Mouse (Mus musculus): Measurements from ENCODE around the gene Dot1l. TPM values are rescaled to one million over a fixed set of nuclear protein-coding genes. Genes with fewer than 3 reads are reported as not detected.

Dot1l gene
- 25.7 and 30.9 TPM in 2 replicates for polyA plus RNA-seq (2016; fragmentation: Nextera tagmentation; extraction: Ambion mirVana)

DNA sequence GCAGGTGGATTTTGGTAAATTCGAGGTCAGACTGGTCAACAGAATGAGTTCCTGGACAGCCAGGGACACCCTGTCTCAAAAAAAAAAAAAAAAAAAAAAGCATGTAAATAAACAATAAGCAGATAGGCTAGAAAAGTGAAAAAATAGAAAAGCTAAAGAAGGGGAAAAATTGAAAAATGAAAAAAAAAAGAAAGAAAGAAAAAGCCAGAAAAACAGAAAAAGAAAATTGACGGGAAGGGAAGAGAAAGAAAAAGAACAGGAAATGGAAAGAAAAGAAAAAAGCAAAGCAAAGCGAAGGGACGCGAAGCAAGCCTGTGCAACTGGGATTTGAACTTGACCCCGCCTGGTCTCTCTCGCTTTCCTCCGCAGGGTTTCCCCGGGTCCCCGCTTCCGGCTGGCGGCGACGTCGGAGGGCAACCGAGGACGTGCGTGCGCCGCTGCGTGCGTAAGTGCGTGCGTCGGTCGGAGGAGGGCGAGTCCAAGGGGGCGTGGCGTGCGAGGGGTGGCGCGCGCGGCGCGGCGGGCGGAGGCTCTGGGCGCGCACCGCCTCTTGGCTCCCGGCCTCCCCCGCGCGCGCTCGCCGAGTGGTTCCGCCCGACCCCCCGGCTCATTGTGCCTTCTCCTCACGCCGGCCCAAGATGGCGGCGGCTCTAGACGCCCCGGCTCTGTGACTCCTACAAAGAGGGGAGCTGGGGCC, at the start of gene Dot1l:
TSS of gene Dot1l (plus strand) at position 613 of the 697 bp plus-strand sequence.
- H3K4me1 ChIP-seq (replicated peaks), result peaks cover 68% of the 10 kb centered on the region
- H3K27me3 ChIP-seq (replicated peaks), result no peaks in the 10 kb centered on the region
- peak within 1 kb of the TSS; percentile 98 for H3K9ac ChIP-seq
- peak; percentile 90 for ATAC-seq (ENCODE audit: insufficient number of reproducible peaks, low FRiP score)
- peak within 1 kb of the TSS; percentile 95 for H3K4me3 ChIP-seq
- H3K9me3 ChIP-seq (replicated peaks), result no peaks in the 10 kb centered on the region
- H3K36me3 ChIP-seq, result no peaks in the 10 kb centered on the region
- peak within 1 kb of the TSS; percentile 83 for H3K27ac ChIP-seq (ENCODE audit: poor library complexity, severe bottlenecking)
- H3K4me2 ChIP-seq, result peak within 1 kb of the TSS; percentile 93
- under 1% methylated on average over 55 of the region's 57 CpGs for WGBS

GRCm38 (mm10) chr10:80705479-80705878, 49.5 kb upstream of the Dot1l start:
- Histone ChIP-seq H3K4me2 (no peak overlapping the region), H3K9ac (no peak overlapping the region), H3K4me3 (no peak overlapping the region), H3K36me3 (peaks cover 51% of the 10 kb centered on the region), H3K27ac (ENCODE audit: poor library complexity, severe bottlenecking) (no peak overlapping the region), H3K27me3 (replicated peaks) (no peaks in the 10 kb centered on the region), H3K4me1 (replicated peaks) (peaks cover 44% of the 10 kb centered on the region), H3K9me3 (replicated peaks) (no peaks in the 10 kb centered on the region)
- no peak for ATAC-seq (ENCODE audit: insufficient number of reproducible peaks, low FRiP score)
- 71% methylated on average over 3 of the region's 3 CpGs for WGBS

DNA sequence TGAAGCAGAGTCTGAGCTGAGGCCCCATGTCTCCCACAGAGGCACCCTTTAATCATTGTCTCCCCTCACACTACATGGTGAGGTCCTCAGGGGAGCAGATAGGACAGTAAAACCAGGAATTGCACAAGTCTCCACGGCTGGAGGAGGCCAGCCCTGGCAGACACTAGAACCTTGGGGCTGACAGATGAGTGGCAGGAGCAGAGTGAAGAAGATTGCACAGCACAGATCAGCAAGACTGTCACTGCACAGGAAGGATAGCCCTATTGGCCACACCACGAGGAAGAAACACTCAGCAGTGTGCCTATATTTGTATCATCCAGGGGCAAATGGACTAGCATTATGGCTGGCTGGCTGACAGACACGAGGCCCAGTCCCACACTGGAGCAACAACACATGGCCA, 44.2 kb upstream of the Dot1l start:
- Histone ChIP-seq H3K4me1 (replicated peaks) (peaks cover 8% of the 10 kb centered on the region), H3K4me3 (no peak overlapping the region), H3K9ac (no peak overlapping the region), H3K27me3 (replicated peaks) (no peaks in the 10 kb centered on the region), H3K27ac (ENCODE audit: poor library complexity, severe bottlenecking) (no peak overlapping the region), H3K9me3 (replicated peaks) (no peaks in the 10 kb centered on the region), H3K36me3 (peaks cover 99% of the 10 kb centered on the region), H3K4me2 (no peak overlapping the region)
- no peak for ATAC-seq (ENCODE audit: insufficient number of reproducible peaks, low FRiP score)
- WGBS, result 81% methylated on average over 3 of the region's 3 CpGs

GRCm38 (mm10) chr10:80717281-80717680, 37.7 kb upstream of the Dot1l start:
- no peak for ATAC-seq (ENCODE audit: insufficient number of reproducible peaks, low FRiP score)
- no peaks in the 10 kb centered on the region for H3K4me1 ChIP-seq (replicated peaks)
- H3K27me3 ChIP-seq (replicated peaks), result no peaks in the 10 kb centered on the region
- H3K27ac ChIP-seq (ENCODE audit: poor library complexity, severe bottlenecking), result no peak overlapping the region
- no peaks in the 10 kb centered on the region for H3K9me3 ChIP-seq (replicated peaks)
- 75% methylated on average over 1 of the region's 1 CpGs for WGBS
- H3K9ac ChIP-seq, result no peak overlapping the region
- no peak overlapping the region for H3K4me3 ChIP-seq
- H3K4me2 ChIP-seq, result no peak overlapping the region
- peaks cover 98% of the 10 kb centered on the region for H3K36me3 ChIP-seq

DNA sequence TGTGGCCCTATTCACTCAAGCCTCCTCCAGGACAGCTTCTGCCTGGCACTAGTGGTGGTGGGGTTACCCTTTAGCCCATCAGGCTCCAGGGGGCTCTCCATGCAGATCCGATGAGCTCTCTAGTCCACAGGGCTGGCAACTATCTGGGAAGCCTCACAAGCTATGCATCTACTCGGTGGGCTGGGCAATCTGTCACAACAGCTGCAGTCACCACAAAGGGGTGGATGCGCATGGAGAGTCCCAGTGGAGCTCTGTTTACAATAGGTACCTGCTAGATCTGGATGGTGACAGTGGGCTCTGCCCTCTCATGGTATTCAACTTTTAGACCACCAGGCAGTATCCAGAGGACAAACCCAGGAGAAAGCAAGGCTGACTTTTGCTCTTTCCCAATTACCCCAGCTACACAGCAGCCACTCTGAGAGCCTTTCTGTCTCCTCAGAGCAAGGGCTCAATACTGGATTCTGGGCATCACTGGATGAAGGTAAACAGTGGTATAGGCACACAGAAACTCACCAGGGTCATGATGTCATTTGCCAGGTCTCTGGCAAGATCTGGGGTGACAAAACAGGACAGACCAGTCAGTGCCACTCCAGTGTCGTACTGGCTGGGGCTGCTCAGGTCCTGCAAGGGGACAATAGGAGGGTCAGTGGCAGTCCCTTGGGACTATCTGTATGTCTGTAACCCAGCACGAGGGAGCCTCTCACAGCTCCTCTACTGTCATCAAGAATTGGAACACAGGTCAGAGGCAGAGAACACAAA, 27.5 kb upstream of the Dot1l start:
- Histone ChIP-seq H3K27ac (ENCODE audit: poor library complexity, severe bottlenecking) (no peak overlapping the region), H3K27me3 (replicated peaks) (no peaks in the 10 kb centered on the region), H3K4me3 (no peak overlapping the region), H3K9ac (no peak overlapping the region), H3K36me3 (peaks cover 95% of the 10 kb centered on the region), H3K4me1 (replicated peaks) (peaks cover 10% of the 10 kb centered on the region; the same call in 1 of the 2 replicates), H3K4me2 (no peak overlapping the region), H3K9me3 (replicated peaks) (no peaks in the 10 kb centered on the region)
- no peak for ATAC-seq (ENCODE audit: insufficient number of reproducible peaks, low FRiP score)
- 83% methylated on average over 5 of the region's 5 CpGs for WGBS

GRCm38 (mm10) chr10:80732611-80733101, 22.4 kb upstream of the Dot1l start:
- ATAC-seq (ENCODE audit: insufficient number of reproducible peaks, low FRiP score), result no peak
- Histone ChIP-seq H3K4me2 (no peak overlapping the region), H3K4me3 (no peak overlapping the region), H3K27ac (ENCODE audit: poor library complexity, severe bottlenecking) (no peak overlapping the region), H3K27me3 (replicated peaks) (no peaks in the 10 kb centered on the region), H3K4me1 (replicated peaks) (peaks cover 36% of the 10 kb centered on the region), H3K9me3 (replicated peaks) (no peaks in the 10 kb centered on the region), H3K9ac (no peak overlapping the region), H3K36me3 (peaks cover 77% of the 10 kb centered on the region)
- WGBS, result 79% methylated on average over 6 of the region's 6 CpGs

GRCm38 (mm10) chr10:80736731-80737130, 18.3 kb upstream of the Dot1l start:
- H3K9me3 ChIP-seq (replicated peaks), result no peaks in the 10 kb centered on the region
- no peak overlapping the region for H3K27ac ChIP-seq (ENCODE audit: poor library complexity, severe bottlenecking)
- no peaks in the 10 kb centered on the region for H3K27me3 ChIP-seq (replicated peaks)
- WGBS, result 50% methylated on average over 5 of the region's 5 CpGs
- no peak overlapping the region for H3K4me2 ChIP-seq
- ATAC-seq (ENCODE audit: insufficient number of reproducible peaks, low FRiP score), result no peak
- no peak overlapping the region for H3K9ac ChIP-seq
- H3K4me1 ChIP-seq (replicated peaks), result peaks cover 51% of the 10 kb centered on the region
- H3K4me3 ChIP-seq, result no peak overlapping the region
- H3K36me3 ChIP-seq, result peaks cover 44% of the 10 kb centered on the region

- Histone ChIP-seq H3K4me2 (no peak overlapping the region), H3K4me3 (no peak overlapping the region), H3K27ac (ENCODE audit: poor library complexity, severe bottlenecking) (no peak overlapping the region), H3K9me3 (replicated peaks) (no peaks in the 10 kb centered on the region), H3K9ac (no peak overlapping the region), H3K36me3 (peaks cover 29% of the 10 kb centered on the region), H3K4me1 (replicated peaks) (peaks cover 48% of the 10 kb centered on the region), H3K27me3 (replicated peaks) (no peaks in the 10 kb centered on the region)
- ATAC-seq (ENCODE audit: insufficient number of reproducible peaks, low FRiP score), result no peak
- WGBS, result 57% methylated on average over 1 of the region's 1 CpGs
Measured at GRCm38 (mm10) chr10:80738657-80739056, 16.3 kb upstream of the Dot1l start.

DNA sequence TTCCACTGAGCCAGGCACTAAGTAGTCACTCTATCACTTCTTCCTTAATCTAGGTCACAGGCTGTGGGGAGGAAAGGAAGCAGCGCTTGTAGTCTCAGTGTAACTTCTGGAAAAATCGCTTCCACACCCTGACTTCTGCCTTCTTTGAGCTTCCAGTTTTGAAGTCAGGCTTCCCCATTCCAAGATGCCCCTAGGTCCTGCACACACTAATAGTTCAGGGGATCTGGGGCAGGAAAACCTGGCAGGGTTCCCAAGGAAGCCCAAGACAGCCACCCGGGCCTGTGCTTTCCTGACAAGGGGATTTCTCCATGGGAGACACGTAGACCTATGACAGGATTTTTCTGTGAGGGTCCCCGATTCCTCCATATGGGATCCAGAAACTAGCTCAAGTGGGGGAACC, 13.9 kb upstream of the Dot1l start:
- Histone ChIP-seq H3K4me3 (peak overlapping the region; percentile 94), H3K36me3 (peaks cover 16% of the 10 kb centered on the region; the same call in 1 of the 2 replicates), H3K4me2 (peak overlapping the region; percentile 97), H3K4me1 (replicated peaks) (peaks cover 48% of the 10 kb centered on the region), H3K9me3 (replicated peaks) (no peaks in the 10 kb centered on the region), H3K9ac (peak overlapping the region; percentile 91), H3K27ac (ENCODE audit: poor library complexity, severe bottlenecking) (peak overlapping the region; percentile 72), H3K27me3 (replicated peaks) (no peaks in the 10 kb centered on the region)
- no peak for ATAC-seq (ENCODE audit: insufficient number of reproducible peaks, low FRiP score)
- 12% methylated on average over 5 of the region's 5 CpGs for WGBS

DNA sequence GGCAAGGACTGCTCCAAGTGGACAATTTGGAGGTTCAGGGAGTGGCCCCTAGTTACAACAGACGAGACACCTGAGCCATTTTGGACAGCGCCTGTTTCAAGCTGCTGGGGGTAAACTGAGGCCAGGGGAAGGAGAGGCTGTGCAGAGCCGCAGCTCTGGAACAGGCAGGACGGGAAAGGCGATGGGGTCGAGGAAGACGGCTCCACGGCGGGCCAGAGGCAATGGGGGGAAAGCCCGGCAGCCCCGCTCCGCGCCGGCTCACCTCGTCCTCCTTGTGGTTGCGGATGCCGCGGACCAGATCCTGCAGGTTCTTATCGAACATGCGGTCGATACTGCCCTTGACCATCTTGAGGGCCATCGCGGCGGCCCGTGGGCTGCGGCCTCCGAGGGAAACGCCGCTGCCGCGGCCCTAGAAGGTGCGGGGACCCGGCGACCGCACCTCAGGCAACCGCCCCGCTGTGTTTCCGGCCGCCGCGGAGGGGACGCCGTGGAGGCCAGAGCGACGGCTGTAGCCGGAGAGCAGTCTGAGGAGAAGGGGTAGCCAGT, 13.3 kb upstream of the Dot1l start:
- Histone ChIP-seq H3K4me3 (peak overlapping the region; percentile 94), H3K36me3 (peaks cover 15% of the 10 kb centered on the region; the same call in 1 of the 2 replicates), H3K9ac (peak overlapping the region; percentile 91), H3K9me3 (replicated peaks) (no peaks in the 10 kb centered on the region), H3K27ac (ENCODE audit: poor library complexity, severe bottlenecking) (peak overlapping the region; percentile 72), H3K27me3 (replicated peaks) (no peaks in the 10 kb centered on the region), H3K4me2 (peak overlapping the region; percentile 97), H3K4me1 (replicated peaks) (peaks cover 44% of the 10 kb centered on the region)
- under 1% methylated on average over 46 of the region's 46 CpGs for WGBS
- ATAC-seq (ENCODE audit: insufficient number of reproducible peaks, low FRiP score), result peak; percentile 24

Data from heart, embryonic 12.5 days (tissue).